Mouse (Mus musculus) megakaryocyte, embryonic 14.5 days (primary cell): ENCODE data around the gene Mcub.

Source experiments
- FLI1 ChIP-seq: IDR thresholded peaks from 2 replicates; pipeline ENCODE4 v1.6.1; 2012; ENCODE audit warnings: low read length, inconsistent platforms, mixed read lengths
- GATA1 ChIP-seq: IDR thresholded peaks from 3 replicates; pipeline ENCODE4 v1.6.1; 2012; ENCODE audit warnings: mixed read lengths, low read length, inconsistent platforms, borderline replicate concordance

DNA sequence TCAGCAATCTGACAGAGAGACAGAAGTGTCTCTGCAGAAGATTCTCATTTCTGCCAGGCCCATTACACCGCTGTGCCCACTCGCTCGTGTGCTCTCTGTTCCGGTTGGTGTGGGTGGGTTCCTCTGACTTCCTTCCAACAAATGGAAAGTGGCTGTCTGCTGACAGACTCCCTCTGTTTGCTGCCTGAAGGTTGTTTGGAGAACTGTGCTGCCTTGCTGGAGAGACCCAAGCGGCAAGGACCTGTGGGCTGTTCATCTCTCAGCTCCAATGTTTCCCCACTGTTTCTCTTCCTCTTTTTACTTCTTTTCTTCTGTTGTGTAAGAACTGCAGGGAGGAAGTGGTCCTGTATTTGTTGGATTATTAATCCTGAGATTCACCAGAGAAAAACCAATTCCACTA is 21.6 kb downstream of the Mcub start:
- TF ChIP-seq GATA1 (no peak), FLI1 (no peak)
